Mouse (Mus musculus) gonadal fat pad, adult 2 months (tissue): ENCODE data around the gene Syndig1. TPM values are rescaled to one million over a fixed set of nuclear protein-coding genes. Genes with fewer than 3 reads are reported as not detected.

Experiments
- DNase-seq: peaks from one replicate; pipeline ENCODE4 v3.0.0-alpha.2; 2012; ENCODE audit warnings: low read depth
- polyA plus RNA-seq: library from polyadenylated mRNA; depleted of rRNA; stranded (reverse); fragments of >200 nt; gene quantifications from 2 replicates; pipeline ENCODE4 v1.2.3, GENCODE M21; 2012; rRNA removed

Syndig1 gene
- polyA plus RNA-seq: 2.8 TPM in 2 replicates

GRCm38 (mm10) chr2:149828911-149829310 lies at the start of gene Syndig1:
Gene Syndig1, plus strand, starts transcription at chr2:149829211.
- no peak for DNase-seq

- no peak for DNase-seq
Observed at GRCm38 (mm10) chr2:149798613-149799012, 30.4 kb upstream of the Syndig1 start.

- DNase-seq: no peak
Observed at GRCm38 (mm10) chr2:149804599-149805140, 24.3 kb upstream of the Syndig1 start.

- no peak for DNase-seq
Observed at GRCm38 (mm10) chr2:149805256-149805655, 23.8 kb upstream of the Syndig1 start.

GRCm38 (mm10) chr2:149812899-149813298 lies 16.1 kb upstream of the Syndig1 start:
- DNase-seq: no peak

- no peak for DNase-seq
Observed at GRCm38 (mm10) chr2:149818395-149818794, 10.6 kb upstream of the Syndig1 start.

- no peak for DNase-seq
Observed at GRCm38 (mm10) chr2:149819751-149820150, 9.3 kb upstream of the Syndig1 start.

- DNase-seq: no peak
Observed at GRCm38 (mm10) chr2:149820201-149820600, 8.8 kb upstream of the Syndig1 start.

- no peak for DNase-seq
Observed at GRCm38 (mm10) chr2:149829955-149830535, 1.0 kb downstream of the Syndig1 start.

GRCm38 (mm10) chr2:149830536-149831458 lies 1.8 kb downstream of the Syndig1 start, which contains the start of gene C530025M09Rik:
Gene C530025M09Rik, minus strand, starts transcription at chr2:149831213.
- DNase-seq: no peak

- DNase-seq: no peak
Observed at GRCm38 (mm10) chr2:149831459-149832245, 2.6 kb downstream of the Syndig1 start.

- no peak for DNase-seq
Observed at GRCm38 (mm10) chr2:149832301-149832700, 3.3 kb downstream of the Syndig1 start.

- DNase-seq: no peak
Observed at GRCm38 (mm10) chr2:149835091-149835490, 6.1 kb downstream of the Syndig1 start.

GRCm38 (mm10) chr2:149836471-149837135 lies 7.6 kb downstream of the Syndig1 start:
- no peak for DNase-seq

- DNase-seq: no peak
Observed at GRCm38 (mm10) chr2:149839666-149840065, 10.7 kb downstream of the Syndig1 start.

- DNase-seq: no peak
Observed at GRCm38 (mm10) chr2:149844575-149844974, 15.6 kb downstream of the Syndig1 start.

GRCm38 (mm10) chr2:149848778-149849177 lies 19.8 kb downstream of the Syndig1 start:
- no peak for DNase-seq

GRCm38 (mm10) chr2:149861002-149861401 lies 32.0 kb downstream of the Syndig1 start:
- DNase-seq: no peak

- DNase-seq: no peak
Observed at GRCm38 (mm10) chr2:149865914-149866435, 37.0 kb downstream of the Syndig1 start.

- no peak for DNase-seq
Observed at GRCm38 (mm10) chr2:149870496-149870895, 41.5 kb downstream of the Syndig1 start.

- DNase-seq: no peak
Observed at GRCm38 (mm10) chr2:149872496-149872895, 43.5 kb downstream of the Syndig1 start.
